Mouse (Mus musculus) embryo, embryonic 9.5 days (tissue): ENCODE measurements around the gene Fyttd1.

ENCODE experiments used
- DNase-seq: peaks from one replicate; pipeline ENCODE4 v3.0.0-alpha.2; 2017; ENCODE audit errors: extremely low spot score

The Fyttd1 gene

GRCm38 (mm10) chr16:32942694-32943093, 65.4 kb downstream of the Fyttd1 start:
- no peak for DNase-seq

DNA sequence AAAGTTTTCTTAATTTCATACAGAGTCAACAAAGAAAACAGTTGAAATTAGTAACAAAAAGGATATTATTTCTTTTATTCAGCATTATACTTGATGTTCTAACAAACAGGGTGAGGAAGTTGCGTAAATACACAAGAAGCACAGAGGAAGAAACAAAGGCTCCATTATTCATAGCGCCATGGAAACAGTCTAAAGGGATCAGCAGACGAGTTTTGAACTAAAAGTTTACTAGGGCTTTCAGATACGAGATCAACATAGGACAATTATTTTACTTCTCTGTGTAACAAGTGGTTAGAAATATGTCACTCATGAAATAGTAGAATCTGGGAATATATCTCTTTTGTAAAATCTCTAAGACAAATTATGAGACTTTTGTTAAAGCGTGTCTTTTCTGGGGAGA, 68.1 kb downstream of the Fyttd1 start:
- DNase-seq = no peak

- no peak for DNase-seq
These were observed 70.7 kb downstream of the Fyttd1 start for GRCm38 (mm10) chr16:32948016-32948415.

- DNase-seq = no peak
These were observed 71.4 kb downstream of the Fyttd1 start for GRCm38 (mm10) chr16:32948656-32949055.

DNA sequence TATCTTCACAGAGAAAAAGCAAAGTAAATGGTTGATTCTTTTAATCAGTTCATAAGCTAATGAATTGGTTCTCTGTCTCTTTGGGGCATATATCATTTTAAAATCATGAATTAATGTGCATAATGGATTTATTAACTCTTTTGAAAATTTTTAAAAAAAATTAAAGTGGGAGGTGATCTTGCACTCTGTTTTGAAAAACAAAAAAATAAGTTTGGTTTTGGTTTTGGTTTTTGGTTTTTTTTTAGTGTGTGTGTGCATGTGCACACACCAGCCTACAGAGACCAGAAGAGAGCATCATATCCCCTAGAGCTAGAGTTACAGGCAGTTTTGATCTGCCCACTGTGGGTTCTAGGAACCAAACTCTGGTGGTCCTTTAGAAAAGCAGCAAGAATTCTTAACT, 72.0 kb downstream of the Fyttd1 start:
- DNase-seq = no peak

GRCm38 (mm10) chr16:32951074-32951473, 73.8 kb downstream of the Fyttd1 start:
- DNase-seq = no peak

DNA sequence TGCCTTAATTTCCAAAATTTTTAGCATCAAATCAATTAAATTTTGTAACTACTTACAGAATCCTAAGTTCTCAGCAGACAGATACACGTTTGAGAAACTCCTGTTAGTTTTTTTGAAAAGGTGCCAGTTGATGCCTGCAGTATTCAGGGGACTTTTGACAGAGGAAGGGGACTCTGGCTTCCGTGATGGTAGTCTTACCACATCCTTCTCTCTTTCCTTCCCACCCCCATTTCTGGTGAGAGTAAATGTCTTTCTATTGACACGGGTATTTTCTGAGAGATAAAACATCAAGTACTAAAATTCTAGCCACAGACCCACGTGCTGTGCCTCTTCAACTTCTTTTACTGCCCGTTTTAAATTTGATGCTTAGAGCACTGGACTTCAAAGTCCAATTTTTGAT, 76.5 kb downstream of the Fyttd1 start:
- no peak for DNase-seq

DNA sequence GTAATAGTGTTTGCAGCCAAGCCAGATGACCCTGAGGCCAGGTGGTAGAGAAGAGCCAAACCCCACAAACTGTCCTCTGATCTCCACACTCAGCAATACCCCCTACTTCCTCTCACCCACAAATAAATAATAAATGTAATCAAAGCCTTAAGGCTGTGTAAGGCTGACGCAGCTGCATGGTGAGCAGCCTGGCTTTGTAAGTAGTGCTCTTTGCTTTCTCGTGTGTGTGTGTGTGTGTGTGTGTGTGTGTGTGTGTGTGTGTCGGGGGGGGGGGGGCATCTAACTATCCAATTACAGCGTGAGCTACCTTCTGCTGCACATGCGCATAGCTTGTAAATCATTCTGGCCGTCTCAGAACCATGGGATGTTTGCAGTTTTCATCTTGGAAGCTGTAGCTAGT, 77.0 kb downstream of the Fyttd1 start:
- DNase-seq = no peak

DNA sequence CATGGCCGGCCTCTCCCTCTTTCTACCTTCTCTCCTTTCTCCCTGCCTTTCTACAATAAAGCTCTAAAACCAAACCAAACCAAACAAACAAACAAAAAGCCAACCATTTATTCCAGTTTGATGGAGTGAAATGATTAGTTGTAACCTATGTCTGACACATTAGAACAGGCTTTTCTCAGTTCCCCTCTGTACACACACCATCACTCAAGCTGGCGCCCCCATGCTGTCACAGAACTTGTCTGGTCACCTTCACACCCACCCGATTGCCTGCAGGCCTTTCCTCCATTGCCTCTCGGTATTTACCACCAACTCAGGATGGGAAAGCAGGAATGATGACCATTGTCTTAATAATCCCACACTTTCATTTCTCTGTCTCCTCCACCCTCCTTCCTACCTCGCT, 79.6 kb downstream of the Fyttd1 start:
- DNase-seq = no peak
